Mouse (Mus musculus): ENCODE measurements at regions not wholly inside any gene's neighbourhood (a gene's known extent, or its start where the extent isn't known, plus 50 kb on each side); places are given as distances from the start of the nearest gene placed in this dataset.

DNA sequence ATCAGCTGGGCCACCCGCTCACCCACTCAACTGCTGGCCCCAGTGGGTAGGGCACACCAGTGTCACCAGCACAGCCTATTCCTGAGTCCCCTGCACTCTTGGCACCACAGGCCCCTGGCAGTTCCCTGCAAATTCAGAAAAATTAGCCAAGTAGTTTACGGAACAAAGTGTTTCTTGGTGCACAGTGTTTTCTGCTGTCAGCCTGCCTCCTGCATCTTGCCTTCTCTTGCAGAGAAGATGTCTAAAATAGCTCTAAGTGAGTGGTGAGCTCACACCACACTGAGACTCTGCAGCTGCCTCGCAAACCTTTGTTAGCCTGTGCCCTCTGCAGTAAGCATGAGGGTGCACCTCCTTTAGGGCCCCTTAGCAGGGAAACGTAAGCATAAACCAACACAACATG, 117.7 kb upstream of the Arid1b start:
- CTCF ChIA-PET: no interaction called here

GRCm38 (mm10) chr17:4881473-4881872, 112.7 kb upstream of the Arid1b start:
- CTCF ChIA-PET: no interaction called here

- CTCF ChIA-PET: interaction anchor here (0.6 to 0.7 kb wide), 3 partner anchors 21 to 936 kb away, joined by 4 to 21 read pairs (median 7); no protein-coding TSS in a partner anchor
Observed at GRCm38 (mm10) chr17:4884083-4884482, 110.0 kb upstream of the Arid1b start.

- CTCF ChIA-PET: no interaction called here
Observed at GRCm38 (mm10) chr17:4884761-4885160, 109.4 kb upstream of the Arid1b start.

GRCm38 (mm10) chr17:4887331-4887730, 106.8 kb upstream of the Arid1b start:
- CTCF ChIA-PET: interaction anchor here (0.5 kb wide), 1 partner anchor 19 kb away, joined by 3 read pairs; no protein-coding TSS in a partner anchor

GRCm38 (mm10) chr17:4889577-4889976, 104.6 kb upstream of the Arid1b start:
- CTCF ChIA-PET: no interaction called here

DNA sequence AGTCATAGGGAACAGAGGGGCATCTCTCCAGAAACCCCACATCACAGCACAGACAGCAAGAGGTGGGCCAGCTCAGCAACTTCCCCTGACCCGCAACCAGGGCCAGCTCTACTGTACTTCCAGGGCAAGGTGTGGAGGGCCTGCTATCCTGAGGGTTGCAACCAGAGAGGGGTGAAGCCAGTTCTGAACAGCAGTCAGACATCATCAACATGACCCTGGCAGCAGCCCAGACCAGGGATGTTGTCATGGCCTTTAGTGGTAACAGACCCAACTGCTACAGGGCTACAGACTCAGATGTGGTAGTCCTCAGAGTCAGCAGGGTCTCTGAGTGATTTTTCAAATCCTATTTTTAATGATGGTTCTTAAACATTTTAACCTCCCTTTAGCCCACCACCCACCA, 104.0 kb upstream of the Arid1b start:
- CTCF ChIA-PET: no interaction called here

DNA sequence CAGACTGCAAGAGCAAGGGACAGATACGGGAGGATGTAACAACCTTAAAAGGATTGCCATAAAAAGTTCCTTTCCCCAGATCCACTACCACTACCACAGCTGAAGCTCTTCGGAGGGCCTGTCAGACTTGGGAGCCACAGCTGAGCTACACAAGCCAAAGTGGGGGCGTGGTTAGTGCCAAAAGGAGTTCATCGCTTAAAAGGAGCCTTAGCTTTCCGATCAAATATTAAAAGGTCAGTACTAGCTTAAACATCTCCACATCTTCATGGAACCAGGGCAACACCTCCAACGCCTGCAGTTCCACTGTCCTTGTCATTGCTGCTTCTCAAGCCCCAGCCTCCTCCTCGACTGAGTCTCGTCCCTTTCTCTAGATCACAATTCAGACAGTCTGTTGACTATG, 102.6 kb upstream of the Arid1b start:
- CTCF ChIA-PET: no interaction called here

- CTCF ChIA-PET: interaction anchor here (0.6 kb wide), 1 partner anchor 116 kb away, joined by 17 read pairs; no protein-coding TSS in a partner anchor
Observed at GRCm38 (mm10) chr17:4894756-4895330, 99.3 kb upstream of the Arid1b start.

GRCm38 (mm10) chr17:4903129-4903528, 91.0 kb upstream of the Arid1b start:
- CTCF ChIA-PET: no interaction called here

DNA sequence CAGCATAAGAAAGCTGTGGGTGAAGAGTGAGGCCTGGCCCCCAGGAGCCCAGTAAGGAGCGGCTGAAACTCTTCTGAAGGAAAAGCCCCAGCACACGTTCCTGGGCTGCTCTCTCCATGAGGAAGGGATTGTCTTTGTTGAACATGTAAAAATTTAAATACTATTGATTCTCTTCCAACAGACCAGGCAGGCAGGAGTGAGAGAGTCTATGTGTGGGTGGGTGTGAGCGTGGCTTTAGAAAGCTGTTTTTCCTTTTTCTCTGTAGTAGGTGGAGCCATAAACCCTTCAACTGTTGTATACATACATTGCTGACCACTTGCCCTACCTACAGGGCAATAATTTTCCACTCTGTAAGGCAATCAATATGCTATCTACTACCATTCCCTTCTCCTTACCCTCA, 87.6 kb upstream of the Arid1b start:
- CTCF ChIA-PET: no interaction called here

GRCm38 (mm10) chr17:4907181-4907752, 86.9 kb upstream of the Arid1b start:
- CTCF ChIA-PET: interaction anchor here (0.6 to 0.7 kb wide), 4 partner anchors 93 to 1102 kb away, joined by 3 to 4 read pairs (median 4); no protein-coding TSS in a partner anchor

GRCm38 (mm10) chr17:4907841-4908571, 86.1 kb upstream of the Arid1b start:
- CTCF ChIA-PET: interaction anchor here (0.7 kb wide), 3 partner anchors 94 to 1102 kb away, joined by 3 to 4 read pairs (median 3); no protein-coding TSS in a partner anchor

DNA sequence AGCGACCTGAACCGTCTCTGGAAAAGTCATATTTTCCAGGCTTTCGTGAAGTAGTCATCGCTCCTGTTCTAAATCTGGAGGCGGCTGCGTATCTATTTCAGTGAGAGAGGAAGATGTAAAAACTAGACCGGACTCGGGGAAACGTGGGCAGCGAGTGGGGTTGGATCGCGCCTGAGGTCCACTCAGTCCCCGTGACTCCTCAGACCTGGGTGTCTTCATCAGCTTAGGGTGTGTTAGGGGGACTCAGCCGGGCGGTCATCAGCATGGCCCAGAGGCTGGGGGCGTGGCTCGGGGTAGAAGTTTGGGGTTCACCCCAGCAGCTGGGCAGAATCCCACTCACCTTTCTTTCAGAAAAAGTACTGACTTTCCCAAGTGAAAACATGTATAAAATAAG, 85.6 kb upstream of the Arid1b start:
- CTCF ChIA-PET: no interaction called here

GRCm38 (mm10) chr17:4910182-4910581, 84.0 kb upstream of the Arid1b start:
- CTCF ChIA-PET: no interaction called here

- CTCF ChIA-PET: no interaction called here
Observed at GRCm38 (mm10) chr17:4913001-4913400, 81.1 kb upstream of the Arid1b start.

DNA sequence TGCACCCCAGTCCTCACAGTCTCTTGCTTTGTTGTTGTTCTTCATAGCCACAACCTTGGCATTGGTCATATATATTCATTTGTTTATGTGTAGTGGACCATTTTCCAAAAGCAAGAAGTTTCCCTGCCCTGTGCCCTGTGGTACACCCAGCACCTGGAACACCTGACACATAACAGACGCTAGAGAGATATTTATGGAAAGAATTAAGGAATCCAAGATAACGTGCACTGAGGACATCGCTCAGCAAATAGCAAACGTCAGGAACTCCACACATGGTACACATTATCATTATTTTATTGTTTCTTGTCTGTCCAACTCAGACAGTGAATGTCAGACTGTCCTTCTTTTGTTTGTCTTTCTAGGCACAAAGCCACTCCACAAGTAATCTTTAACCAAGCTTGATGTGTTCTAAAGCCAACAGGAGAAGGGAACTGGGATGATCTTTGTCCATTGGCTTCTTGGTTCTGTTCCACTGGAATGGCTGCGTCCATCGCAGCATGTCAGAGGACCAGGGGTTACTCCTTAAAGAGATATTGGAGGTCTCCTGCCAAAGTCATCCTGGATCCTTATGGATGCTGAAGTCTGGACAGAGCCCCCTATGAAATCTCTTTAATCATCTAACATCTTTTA, 74.2 kb upstream of the Arid1b start:
- CTCF ChIA-PET: interaction anchor here (0.6 kb wide), 1 partner anchor 509 kb away, joined by 4 read pairs; no protein-coding TSS in a partner anchor

- CTCF ChIA-PET: no interaction called here
Observed at GRCm38 (mm10) chr17:4921121-4921520, 73.0 kb upstream of the Arid1b start.

- CTCF ChIA-PET: no interaction called here
Observed at GRCm38 (mm10) chr17:4928631-4929030, 65.5 kb upstream of the Arid1b start.

- CTCF ChIA-PET: no interaction called here
Observed at GRCm38 (mm10) chr17:4935268-4935667, 58.9 kb upstream of the Arid1b start.

DNA sequence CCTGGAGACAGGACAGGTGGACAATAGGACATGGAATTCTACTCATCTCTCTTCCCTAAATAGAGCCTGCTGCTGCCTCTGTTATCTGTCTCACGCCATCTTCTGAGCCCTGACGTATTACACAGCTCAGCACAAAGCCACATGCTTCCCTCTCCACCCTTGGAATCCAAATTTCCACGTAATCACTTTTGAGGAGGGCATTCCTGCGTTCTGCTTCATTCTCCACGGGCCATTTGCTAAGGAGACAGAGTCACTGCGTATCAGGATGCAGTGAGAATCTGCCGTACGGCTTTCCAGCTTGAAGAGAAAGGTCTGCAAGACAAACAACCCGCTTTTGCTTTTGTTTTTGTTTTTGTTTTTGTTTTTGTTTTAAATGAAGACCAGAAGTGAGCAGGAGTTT, 53.5 kb upstream of the Arid1b start:
- CTCF ChIA-PET: no interaction called here

DNA sequence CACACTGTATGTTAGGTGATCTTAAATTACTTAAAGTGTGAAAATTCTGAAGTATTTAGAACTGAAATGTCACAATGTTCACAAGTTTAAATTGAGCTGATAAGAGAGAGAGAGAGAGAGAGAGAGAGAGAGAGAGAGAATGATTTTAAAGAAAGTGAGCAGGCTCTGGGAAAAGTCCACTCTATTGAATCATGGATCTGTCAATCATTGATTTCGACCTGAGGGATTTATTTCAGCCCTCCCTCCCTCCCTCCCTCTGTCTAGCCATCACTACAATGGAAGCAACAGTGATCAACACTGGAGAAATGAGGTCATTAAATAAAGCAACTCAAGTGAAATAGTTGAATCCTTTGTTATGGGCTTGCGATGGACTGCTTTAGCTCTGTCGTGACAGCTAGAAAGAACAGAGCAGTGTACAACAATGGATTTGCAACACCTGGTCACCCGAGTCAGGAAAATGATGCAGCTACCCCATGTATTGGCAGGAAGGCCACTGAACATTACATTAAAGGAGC, 52.8 kb upstream of the Arid1b start:
- CTCF ChIA-PET: no interaction called here

All from spleen, embryonic (tissue).